ENCODE assay signal across 17 mouse cellular contexts in genomic region chr2:154905796-154906195, GRCm38 (mm10).
"Had no signal": no experiment of that assay in that cellular context is flagged by ENCODE, and none has a peak within 500 bp of the region (broad histone marks: within the 10 kb centered on the region; RNA-seq: fewer than 3 reads in every experiment).

No protein-coding gene starts in this region.

- ATAC-seq: midbrain, embryonic 16.5 days had no signal

- H3K36me3 ChIP-seq: midbrain, embryonic 10.5 days; midbrain, embryonic 12.5 days; neural tube, embryonic 13.5 days; neural tube, embryonic 15.5 days had no signal

- H3K9ac ChIP-seq: lung, embryonic 14.5 days; midbrain, embryonic 12.5 days; neural tube, embryonic 13.5 days; neural tube, embryonic 15.5 days had no signal

- DNase-seq: lung, adult 18-20 months; lung, embryonic 14.5 days; lung, postnatal 10 days; lung, postnatal 4 days; midbrain, embryonic 14.5 days; retina, postnatal 1 day; right cerebral cortex, adult 18-20 months; right cerebral cortex, postnatal 14 days; thymus, adult 18-20 months; thymus, postnatal 14 days; thymus, postnatal 36 days had no signal

- H3K4me3 ChIP-seq: midbrain, embryonic 10.5 days; midbrain, embryonic 12.5 days; myocyte; neural tube, embryonic 13.5 days; neural tube, embryonic 15.5 days had no signal

- H3K27me3 ChIP-seq: midbrain, embryonic 12.5 days; neural tube, embryonic 13.5 days; neural tube, embryonic 15.5 days had no signal

- H3K4me1 ChIP-seq: midbrain, embryonic 10.5 days; midbrain, embryonic 12.5 days; neural tube, embryonic 13.5 days; neural tube, embryonic 15.5 days had no signal

- H3K27ac ChIP-seq: midbrain, embryonic 10.5 days; midbrain, embryonic 12.5 days; neural tube, embryonic 13.5 days; neural tube, embryonic 15.5 days had no signal

- H3K4me2 ChIP-seq: lung, embryonic 14.5 days; midbrain, embryonic 12.5 days; neural tube, embryonic 13.5 days; neural tube, embryonic 15.5 days had no signal

- H3K9me3 ChIP-seq: midbrain, embryonic 10.5 days; midbrain, embryonic 12.5 days; neural tube, embryonic 13.5 days; neural tube, embryonic 15.5 days had no signal
